Mouse (Mus musculus) erythroid progenitor cell, adult 5-6 weeks (primary cell): Measurements from ENCODE around the gene Ppp1r12b. TPM values are rescaled to one million over a fixed set of nuclear protein-coding genes. Genes with fewer than 3 reads are reported as not detected.

Source experiments
- ATAC-seq: replicated peaks from 2 replicates; pipeline ENCODE4 v1.8.0; 2016; ENCODE audit warnings: moderate number of reproducible peaks, mild to moderate bottlenecking, moderate TSS enrichment, inconsistent platforms; ENCODE audit not compliant: poor library complexity, low FRiP score, severe bottlenecking
- total RNA-seq, 2 experiments: library from RNA; stranded (forward) in 1 of 2; stranded (reverse) in 1 of 2; fragments of 150-400 nt in 1 of 2; fragments of 186-747, 209-891 nt in 1 of 2; gene quantifications; 2 replicates each; pipeline versions ENCODE4 v1.2.3 to v1.2.4; 2015 to 2017; ENCODE audit warnings: low replicate concordance in 2 of 2

The Ppp1r12b gene
- total RNA-seq, 2 experiments from 2014 or later, result 8.0 to 26.2 TPM

DNA sequence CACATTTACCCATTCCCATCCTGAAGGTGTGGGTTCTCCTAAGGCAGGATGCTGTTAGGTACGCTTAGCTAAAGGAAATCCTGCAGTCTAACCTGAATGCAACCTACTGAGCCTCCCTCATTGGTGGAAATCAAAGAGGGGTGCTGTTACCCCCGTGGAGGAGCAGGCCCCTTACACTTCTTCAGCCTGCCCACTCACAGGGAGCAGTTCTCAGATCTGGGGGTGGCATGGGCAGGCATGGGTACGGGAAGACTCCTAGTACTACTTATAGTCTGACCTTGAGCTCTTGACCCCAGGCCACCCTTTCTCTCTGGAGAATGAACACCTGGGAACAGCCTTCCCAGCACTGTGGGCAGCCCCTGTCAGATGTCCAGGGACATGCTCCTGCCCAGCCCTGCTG lies 248.2 kb downstream of the Ppp1r12b start:
- ATAC-seq, result no peak

GRCm38 (mm10) chr1:134706549-134706948 lies 249.2 kb downstream of the Ppp1r12b start:
- no peak for ATAC-seq

Other genes with a start within 250 kb of the Ppp1r12b start
- gene Ube2t, start 6.6 kb upstream of the Ppp1r12b start, total RNA-seq (2015; ENCODE audit: low replicate concordance), result 190 and 216 TPM in 2 replicates
- 59.8 and 74.3 TPM in 2 replicates for gene Ube2t, start 6.6 kb upstream of the Ppp1r12b start, total RNA-seq (2017; ENCODE audit: low replicate concordance)
- not detected in 2 replicates for gene Lgr6, start 149.3 kb upstream of the Ppp1r12b start, total RNA-seq (2015; ENCODE audit: low replicate concordance)
- not detected in 2 replicates for gene Lgr6, start 149.3 kb upstream of the Ppp1r12b start, total RNA-seq (2017; ENCODE audit: low replicate concordance)
- 8.3 and 12.2 TPM in 2 replicates for gene Ptpn7, start 176.8 kb upstream of the Ppp1r12b start, total RNA-seq (2015; ENCODE audit: low replicate concordance)
- 10.8 and 11.9 TPM in 2 replicates for gene Ptpn7, start 176.8 kb upstream of the Ppp1r12b start, total RNA-seq (2017; ENCODE audit: low replicate concordance)
- 19.3 and 21.3 TPM in 2 replicates for gene Arl8a, start 190.9 kb upstream of the Ppp1r12b start, total RNA-seq (2015; ENCODE audit: low replicate concordance)
- gene Arl8a, start 190.9 kb upstream of the Ppp1r12b start, total RNA-seq (2017; ENCODE audit: low replicate concordance), result 12.3 and 17.8 TPM in 2 replicates
- gene Gpr37l1, start 211.7 kb upstream of the Ppp1r12b start, total RNA-seq (2015; ENCODE audit: low replicate concordance), result not detected in 2 replicates
- gene Gpr37l1, start 211.7 kb upstream of the Ppp1r12b start, total RNA-seq (2017; ENCODE audit: low replicate concordance), result not detected in 2 replicates